Mouse (Mus musculus) hindbrain, embryonic 14.5 days (tissue): ENCODE measurements around the gene Zfp652. TPM values are rescaled to one million over a fixed set of nuclear protein-coding genes. Genes with fewer than 3 reads are reported as not detected.

ENCODE experiments used
- ATAC-seq: fragments of 200-750 bp; cut with Nextera tagmentation; 2 replicates; pipeline ENCODE4 v1.8.0; 2017; ENCODE audit warnings: moderate number of reproducible peaks, mild to moderate bottlenecking, moderate TSS enrichment, moderate library complexity; ENCODE audit not compliant: low FRiP score
- DNase-seq: peaks from one replicate; pipeline ENCODE4 v3.0.0-alpha.2; 2015; ENCODE audit warnings: low spot score
- H3K27ac ChIP-seq: fragments of 300-500 bp; sonication (generic); 2 replicates; pipeline ENCODE4 v1.5.1; 2014; ENCODE audit warnings: mild to moderate bottlenecking, moderate library complexity
- H3K27me3 ChIP-seq: fragments of 300-500 bp; sonication (generic); 2 replicates; pipeline ENCODE4 v1.6.1; 2014; ENCODE audit warnings: mild to moderate bottlenecking, low read length, mixed read lengths; ENCODE audit not compliant: control insufficient read depth, insufficient read depth
- H3K36me3 ChIP-seq: fragments of 300-500 bp; sonication (generic); replicated peaks from 2 replicates; pipeline ENCODE4 v1.6.1; 2014; ENCODE audit not compliant: control insufficient read depth, insufficient read depth
- H3K4me1 ChIP-seq: fragments of 300-500 bp; sonication (generic); replicated peaks from 2 replicates; pipeline ENCODE4 v1.6.1; 2014; ENCODE audit warnings: antibody characterized with exemption, low read length, mixed read lengths; ENCODE audit not compliant: control insufficient read depth, insufficient read depth
- H3K4me2 ChIP-seq: fragments of 300-500 bp; sonication (generic); replicated peaks from 2 replicates; pipeline ENCODE4 v1.6.1; 2014; ENCODE audit warnings: mild to moderate bottlenecking, moderate library complexity
- H3K4me3 ChIP-seq: fragments of 300-500 bp; sonication (generic); replicated peaks from 2 replicates; pipeline ENCODE4 v1.5.1; 2014; ENCODE audit warnings: mild to moderate bottlenecking, low read length
- H3K9ac ChIP-seq: fragments of 300-500 bp; sonication (generic); 2 replicates; pipeline ENCODE4 v1.6.1; 2014
- H3K9me3 ChIP-seq: fragments of 300-500 bp; sonication (generic); 2 replicates; pipeline ENCODE4 v1.6.1; 2016; ENCODE audit warnings: low read length; ENCODE audit not compliant: control insufficient read depth
- WGBS: fragments of 180-500 bp; shearing (Covaris S2); extraction: QIAGEN DNeasy Blood & Tissue Kit; methylation state at CpG from one replicate; pipeline ENCODE4 v1.1.7; 2014; 5-methylcytosine and 5-hydroxymethylcytosine counted together
- polyA plus RNA-seq: library from polyadenylated mRNA; unstranded; fragments of >200 nt; fragmentation: Nextera tagmentation; extraction: Ambion mirVana; gene quantifications from 2 replicates; pipeline ENCODE4 v1.2.1, GENCODE M21; 2014

Zfp652 gene
- polyA plus RNA-seq, 1 experiment from 2014 or later: 12.8 TPM

- WGBS: 26% methylated on average over 15 of the region's 15 CpGs
- no peaks in the 10 kb centered on the region for H3K36me3 ChIP-seq
- H3K27ac ChIP-seq: no peak overlapping the region
- H3K4me3 ChIP-seq: no peak overlapping the region
- peaks cover 15% of the 10 kb centered on the region; the same call in 1 of the 2 replicates for H3K4me1 ChIP-seq
- ATAC-seq: no peak
- no peak for DNase-seq
- H3K9me3 ChIP-seq: no peaks in the 10 kb centered on the region
- no peak overlapping the region for H3K9ac ChIP-seq
- no peak overlapping the region for H3K4me2 ChIP-seq
- peaks cover 70% of the 10 kb centered on the region for H3K27me3 ChIP-seq
These were observed 122.6 kb downstream of the Zfp652 start for GRCm38 (mm10) chr11:95834742-95835710.

DNA sequence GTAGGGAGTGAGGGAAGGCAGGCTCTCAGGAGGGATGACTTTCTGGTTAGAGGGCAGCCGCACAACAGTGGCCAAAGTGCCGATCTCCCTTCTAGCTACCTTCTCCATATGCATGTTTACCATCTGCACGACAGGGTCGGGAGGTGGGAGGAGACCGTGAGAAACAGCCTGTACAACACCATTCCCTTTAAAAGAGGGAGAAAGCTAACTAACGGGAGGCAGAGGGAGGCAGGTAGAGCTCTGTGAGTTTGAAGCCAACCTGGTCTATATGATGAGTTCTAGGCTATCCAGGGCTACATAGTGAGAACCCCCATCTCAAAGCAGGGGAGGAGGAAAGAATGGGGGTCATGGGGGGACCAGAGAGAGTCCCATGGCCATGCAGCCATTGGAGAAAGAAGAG is 123.4 kb downstream of the Zfp652 start:
- DNase-seq (no peak), ATAC-seq (no peak)
- no peaks in the 10 kb centered on the region for H3K9me3 ChIP-seq
- H3K36me3 ChIP-seq: no peaks in the 10 kb centered on the region
- no peak overlapping the region for H3K4me2 ChIP-seq
- H3K27me3 ChIP-seq: peaks cover 62% of the 10 kb centered on the region
- H3K9ac ChIP-seq: no peak overlapping the region
- peaks cover 9% of the 10 kb centered on the region; the same call in 1 of the 2 replicates for H3K4me1 ChIP-seq
- no peak overlapping the region for H3K27ac ChIP-seq
- 50% methylated on average over 6 of the region's 6 CpGs for WGBS
- H3K4me3 ChIP-seq: no peak overlapping the region

- 61% methylated on average over 6 of the region's 6 CpGs for WGBS
- Histone ChIP-seq H3K4me1 (0 out of 2 replicates have a peak, but pooled peaks cover 4% of the 10 kb centered on the region), H3K9me3 (no peaks in the 10 kb centered on the region), H3K9ac (no peak overlapping the region), H3K27ac (no peak overlapping the region), H3K4me2 (no peak overlapping the region), H3K27me3 (peaks cover 56% of the 10 kb centered on the region), H3K4me3 (no peak overlapping the region), H3K36me3 (no peaks in the 10 kb centered on the region)
- DNase-seq: no peak
- ATAC-seq: no peak
These were observed 124.0 kb downstream of the Zfp652 start for GRCm38 (mm10) chr11:95836433-95836832.

GRCm38 (mm10) chr11:95837059-95837458 is 124.6 kb downstream of the Zfp652 start, which contains the start of gene Gngt2:
TSS of gene Gngt2 (plus strand) at chr11:95837216.
- Histone ChIP-seq H3K9me3 (no peaks in the 10 kb centered on the region), H3K27me3 (peaks cover 50% of the 10 kb centered on the region), H3K36me3 (no peaks in the 10 kb centered on the region), H3K4me1 (0 out of 2 replicates have a peak, but pooled peaks cover 4% of the 10 kb centered on the region), H3K4me2 (no peak within 1 kb of the TSS), H3K9ac (no peak within 1 kb of the TSS), H3K27ac (no peak within 1 kb of the TSS), H3K4me3 (no peak within 1 kb of the TSS)
- WGBS: 74% methylated on average over 10 of the region's 10 CpGs
- no peak for ATAC-seq
- DNase-seq: peak; percentile 50

- no peak for ATAC-seq
- Histone ChIP-seq H3K27ac (no peak overlapping the region), H3K9me3 (no peaks in the 10 kb centered on the region), H3K4me2 (no peak overlapping the region), H3K36me3 (no peaks in the 10 kb centered on the region), H3K4me3 (no peak overlapping the region), H3K9ac (no peak overlapping the region), H3K27me3 (peaks cover 35% of the 10 kb centered on the region), H3K4me1 (0 out of 2 replicates have a peak, but pooled peaks cover 4% of the 10 kb centered on the region)
- no peak for DNase-seq
- WGBS: 80% methylated on average over 4 of the region's 4 CpGs
These were observed 126.1 kb downstream of the Zfp652 start for GRCm38 (mm10) chr11:95838598-95838997.

DNA sequence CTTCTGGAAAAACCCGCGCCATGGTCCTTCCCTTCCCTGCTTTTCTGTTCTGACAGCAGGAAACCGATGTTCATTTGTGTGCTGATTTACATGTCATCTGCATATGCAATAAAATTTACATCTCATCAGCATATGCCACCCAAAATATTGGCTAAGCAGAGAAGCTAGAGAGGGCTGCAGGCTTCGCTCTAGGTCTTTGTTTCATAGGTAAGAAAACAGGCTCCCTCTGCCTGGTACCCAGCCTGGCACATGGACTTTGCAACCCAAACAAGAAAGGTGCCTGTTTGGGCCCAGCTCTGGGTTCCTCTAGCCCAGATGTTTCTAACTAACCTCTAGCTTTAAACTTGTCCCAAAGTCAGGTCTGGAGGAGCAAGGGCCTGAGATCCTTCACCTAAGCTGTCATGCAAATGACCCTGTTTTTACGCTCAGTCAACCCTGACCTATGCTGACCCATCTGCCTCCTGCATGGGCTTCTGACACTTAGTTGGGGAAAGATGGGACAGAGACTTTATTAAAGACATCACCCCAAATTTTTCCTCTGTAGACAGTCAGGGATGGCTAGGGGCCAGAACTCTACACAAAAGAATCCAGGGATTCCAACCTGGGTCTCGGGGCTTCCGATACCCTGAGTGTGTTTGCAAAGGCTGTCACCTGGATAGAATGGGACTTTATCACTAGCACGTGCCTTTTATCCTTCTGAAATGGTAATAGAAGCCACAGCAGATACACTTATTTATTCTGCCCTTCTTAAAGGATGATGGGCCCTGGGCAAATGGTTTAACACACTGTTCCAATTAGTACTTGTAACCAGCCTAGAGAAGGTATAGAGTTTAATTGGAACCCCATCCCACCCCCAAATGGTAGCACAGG is 126.8 kb downstream of the Zfp652 start:
- Histone ChIP-seq H3K4me1 (no peaks in the 10 kb centered on the region), H3K4me3 (no peak overlapping the region), H3K36me3 (no peaks in the 10 kb centered on the region), H3K9me3 (no peaks in the 10 kb centered on the region), H3K27ac (no peak overlapping the region), H3K4me2 (no peak overlapping the region), H3K9ac (no peak overlapping the region), H3K27me3 (peaks cover 28% of the 10 kb centered on the region)
- no peak for ATAC-seq
- WGBS: 67% methylated on average over 8 of the region's 8 CpGs
- no peak for DNase-seq

- no peaks in the 10 kb centered on the region for H3K4me1 ChIP-seq
- no peak for ATAC-seq
- no peak for DNase-seq
- WGBS: 80% methylated on average over 5 of the region's 5 CpGs
- H3K4me3 ChIP-seq: no peak overlapping the region
- peaks cover 14% of the 10 kb centered on the region for H3K27me3 ChIP-seq
- no peak overlapping the region for H3K27ac ChIP-seq
- H3K36me3 ChIP-seq: no peaks in the 10 kb centered on the region
- no peak overlapping the region for H3K4me2 ChIP-seq
- no peaks in the 10 kb centered on the region for H3K9me3 ChIP-seq
- H3K9ac ChIP-seq: no peak overlapping the region
These were observed 128.4 kb downstream of the Zfp652 start for GRCm38 (mm10) chr11:95840694-95841497.

GRCm38 (mm10) chr11:95841498-95841830 is 129.0 kb downstream of the Zfp652 start:
- H3K9ac ChIP-seq: no peak overlapping the region
- H3K27me3 ChIP-seq: peaks cover 8% of the 10 kb centered on the region
- no peak for DNase-seq
- H3K9me3 ChIP-seq: no peaks in the 10 kb centered on the region
- H3K36me3 ChIP-seq: no peaks in the 10 kb centered on the region
- ATAC-seq: no peak
- 60% methylated on average over 10 of the region's 10 CpGs for WGBS
- peak overlapping the region; percentile 15; the same call in 1 of the 2 replicates for H3K4me2 ChIP-seq
- H3K4me3 ChIP-seq: no peak overlapping the region; the same call in 1 of the 2 replicates
- no peaks in the 10 kb centered on the region for H3K4me1 ChIP-seq
- H3K27ac ChIP-seq: no peak overlapping the region
